Mouse (Mus musculus): Measurements from ENCODE around the gene Phf2. TPM values are rescaled to one million over a fixed set of nuclear protein-coding genes. Genes with fewer than 3 reads are reported as not detected.
A peak's percentile ranks its signal among the peaks of the same experiment; 100 is the strongest.

Gene Phf2
- polyA plus RNA-seq (2015; fragmentation: Nextera tagmentation; extraction: Ambion mirVana) = 10.6 and 10.9 TPM in 2 replicates

GRCm38 (mm10) chr13:48870771-48871731 is at the start of gene Phf2:
TSS of gene Phf2 (minus strand) at chr13:48871119.
- H3K4me1 ChIP-seq = peaks cover 48% of the 10 kb centered on the region
- peak within 1 kb of the TSS; percentile 90 for H3K4me2 ChIP-seq
- peak within 1 kb of the TSS; percentile 94 for H3K4me3 ChIP-seq
- peak within 1 kb of the TSS; percentile 99 for H3K9ac ChIP-seq
- WGBS = under 1% methylated on average over 48 of the region's 117 CpGs
- H3K36me3 ChIP-seq (ENCODE audit: poor library complexity, severe bottlenecking) = peaks cover 2% of the 10 kb centered on the region; the same call in 1 of the 2 replicates
- H3K9me3 ChIP-seq (replicated peaks) = no peaks in the 10 kb centered on the region
- peak within 1 kb of the TSS; percentile 85 for H3K27ac ChIP-seq
- peak; percentile 64 for ATAC-seq
- no peaks in the 10 kb centered on the region for H3K27me3 ChIP-seq

GRCm38 (mm10) chr13:48919756-48920415 is 49.0 kb upstream of the Phf2 start:
- ATAC-seq = no peak
- no peak overlapping the region for H3K27ac ChIP-seq
- no peak overlapping the region for H3K4me2 ChIP-seq
- H3K27me3 ChIP-seq = no peaks in the 10 kb centered on the region
- WGBS = 92% methylated on average over 7 of the region's 7 CpGs
- H3K36me3 ChIP-seq (ENCODE audit: poor library complexity, severe bottlenecking) = peaks cover 62% of the 10 kb centered on the region
- H3K4me1 ChIP-seq = no peaks in the 10 kb centered on the region
- H3K9ac ChIP-seq = no peak overlapping the region
- H3K9me3 ChIP-seq (replicated peaks) = no peaks in the 10 kb centered on the region
- H3K4me3 ChIP-seq = no peak overlapping the region

DNA sequence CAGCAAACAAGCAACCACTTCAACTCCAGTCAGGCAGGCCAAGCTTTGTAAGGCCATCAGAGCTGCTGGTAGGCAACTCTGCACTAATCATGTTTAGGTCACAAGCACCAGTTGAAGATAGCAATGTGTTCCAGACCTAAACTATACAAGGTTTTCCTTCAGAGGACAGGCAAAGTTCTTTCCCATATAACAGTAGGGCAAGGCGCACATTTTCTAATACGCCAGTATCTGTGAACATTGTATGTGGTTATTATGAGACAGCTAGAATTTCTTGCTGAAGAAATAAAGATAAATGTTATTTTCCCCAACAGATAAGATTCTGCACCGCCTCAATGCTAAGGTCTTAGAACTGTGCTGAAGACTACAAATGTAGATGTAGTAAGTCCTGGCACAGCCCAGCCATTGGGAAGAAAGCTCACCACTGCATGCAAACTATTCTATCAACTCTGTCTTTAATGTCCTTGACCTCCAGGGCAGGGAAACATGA is 46.2 kb upstream of the Phf2 start:
- no peaks in the 10 kb centered on the region for H3K27me3 ChIP-seq
- 0 out of 2 replicates have a peak, but pooled peaks cover 6% of the 10 kb centered on the region for H3K4me1 ChIP-seq
- no peak for ATAC-seq
- WGBS = 96% methylated on average over 3 of the region's 3 CpGs
- peaks cover 78% of the 10 kb centered on the region for H3K36me3 ChIP-seq (ENCODE audit: poor library complexity, severe bottlenecking)
- no peaks in the 10 kb centered on the region for H3K9me3 ChIP-seq (replicated peaks)
- H3K4me2 ChIP-seq = no peak overlapping the region
- no peak overlapping the region for H3K27ac ChIP-seq
- no peak overlapping the region for H3K9ac ChIP-seq
- H3K4me3 ChIP-seq = no peak overlapping the region

GRCm38 (mm10) chr13:48913680-48914079 is 42.8 kb upstream of the Phf2 start:
- H3K9ac ChIP-seq = no peak overlapping the region
- 66% methylated on average over 1 of the region's 1 CpGs for WGBS
- H3K4me1 ChIP-seq = 0 out of 2 replicates have a peak, but pooled peaks cover 6% of the 10 kb centered on the region
- H3K4me2 ChIP-seq = no peak overlapping the region
- no peaks in the 10 kb centered on the region for H3K27me3 ChIP-seq
- no peak overlapping the region for H3K4me3 ChIP-seq
- H3K27ac ChIP-seq = no peak overlapping the region
- no peak for ATAC-seq
- H3K36me3 ChIP-seq (ENCODE audit: poor library complexity, severe bottlenecking) = peaks cover 73% of the 10 kb centered on the region
- H3K9me3 ChIP-seq (replicated peaks) = no peaks in the 10 kb centered on the region

GRCm38 (mm10) chr13:48913141-48913540 is 42.2 kb upstream of the Phf2 start:
- Histone ChIP-seq H3K9ac (no peak overlapping the region), H3K4me2 (no peak overlapping the region), H3K4me1 (0 out of 2 replicates have a peak, but pooled peaks cover 6% of the 10 kb centered on the region), H3K27me3 (no peaks in the 10 kb centered on the region), H3K36me3 (ENCODE audit: poor library complexity, severe bottlenecking) (peaks cover 78% of the 10 kb centered on the region), H3K9me3 (replicated peaks) (no peaks in the 10 kb centered on the region), H3K4me3 (no peak overlapping the region), H3K27ac (no peak overlapping the region)
- no peak for ATAC-seq
- 83% methylated on average over 3 of the region's 3 CpGs for WGBS

GRCm38 (mm10) chr13:48911426-48911825 is 40.5 kb upstream of the Phf2 start:
- ATAC-seq = no peak
- H3K27ac ChIP-seq = no peak overlapping the region
- 90% methylated on average over 7 of the region's 7 CpGs for WGBS
- no peak overlapping the region for H3K4me3 ChIP-seq
- 0 out of 2 replicates have a peak, but pooled peaks cover 6% of the 10 kb centered on the region for H3K4me1 ChIP-seq
- no peaks in the 10 kb centered on the region for H3K9me3 ChIP-seq (replicated peaks)
- peaks cover 73% of the 10 kb centered on the region for H3K36me3 ChIP-seq (ENCODE audit: poor library complexity, severe bottlenecking)
- H3K4me2 ChIP-seq = no peak overlapping the region
- no peaks in the 10 kb centered on the region for H3K27me3 ChIP-seq
- no peak overlapping the region for H3K9ac ChIP-seq

- Histone ChIP-seq H3K4me1 (no peaks in the 10 kb centered on the region), H3K9me3 (replicated peaks) (no peaks in the 10 kb centered on the region), H3K36me3 (ENCODE audit: poor library complexity, severe bottlenecking) (peaks cover 79% of the 10 kb centered on the region), H3K27me3 (no peaks in the 10 kb centered on the region), H3K27ac (no peak overlapping the region), H3K4me3 (no peak overlapping the region), H3K4me2 (no peak overlapping the region), H3K9ac (no peak overlapping the region)
- no peak for ATAC-seq
- WGBS = 92% methylated on average over 2 of the region's 2 CpGs
These were observed 34.5 kb upstream of the Phf2 start for GRCm38 (mm10) chr13:48905458-48905857.

DNA sequence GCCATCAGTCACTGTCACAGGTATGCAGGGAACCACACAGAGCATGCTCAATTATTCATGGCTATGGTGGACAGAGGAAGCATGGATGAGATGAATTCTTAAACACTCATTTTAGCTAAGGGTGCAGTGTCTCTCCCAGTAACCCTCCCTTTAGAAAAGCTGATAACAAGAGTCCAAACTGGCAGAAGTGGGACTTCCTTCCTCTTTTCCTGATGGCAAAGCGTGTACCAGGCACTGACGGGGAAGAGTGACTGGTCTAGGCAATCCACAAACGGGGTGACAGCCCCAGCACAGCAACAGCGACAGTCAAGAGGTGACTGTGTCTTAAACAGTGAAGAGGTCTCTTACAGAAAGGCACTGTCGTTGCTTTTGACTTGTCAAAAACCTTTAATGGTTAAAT is 24.5 kb upstream of the Phf2 start:
- no peaks in the 10 kb centered on the region for H3K27me3 ChIP-seq
- H3K27ac ChIP-seq = no peak overlapping the region
- no peak for ATAC-seq
- no peaks in the 10 kb centered on the region for H3K9me3 ChIP-seq (replicated peaks)
- H3K4me3 ChIP-seq = no peak overlapping the region
- no peak overlapping the region for H3K4me2 ChIP-seq
- peaks cover 62% of the 10 kb centered on the region for H3K36me3 ChIP-seq (ENCODE audit: poor library complexity, severe bottlenecking)
- no peaks in the 10 kb centered on the region for H3K4me1 ChIP-seq
- WGBS = 94% methylated on average over 5 of the region's 5 CpGs
- H3K9ac ChIP-seq = no peak overlapping the region

DNA sequence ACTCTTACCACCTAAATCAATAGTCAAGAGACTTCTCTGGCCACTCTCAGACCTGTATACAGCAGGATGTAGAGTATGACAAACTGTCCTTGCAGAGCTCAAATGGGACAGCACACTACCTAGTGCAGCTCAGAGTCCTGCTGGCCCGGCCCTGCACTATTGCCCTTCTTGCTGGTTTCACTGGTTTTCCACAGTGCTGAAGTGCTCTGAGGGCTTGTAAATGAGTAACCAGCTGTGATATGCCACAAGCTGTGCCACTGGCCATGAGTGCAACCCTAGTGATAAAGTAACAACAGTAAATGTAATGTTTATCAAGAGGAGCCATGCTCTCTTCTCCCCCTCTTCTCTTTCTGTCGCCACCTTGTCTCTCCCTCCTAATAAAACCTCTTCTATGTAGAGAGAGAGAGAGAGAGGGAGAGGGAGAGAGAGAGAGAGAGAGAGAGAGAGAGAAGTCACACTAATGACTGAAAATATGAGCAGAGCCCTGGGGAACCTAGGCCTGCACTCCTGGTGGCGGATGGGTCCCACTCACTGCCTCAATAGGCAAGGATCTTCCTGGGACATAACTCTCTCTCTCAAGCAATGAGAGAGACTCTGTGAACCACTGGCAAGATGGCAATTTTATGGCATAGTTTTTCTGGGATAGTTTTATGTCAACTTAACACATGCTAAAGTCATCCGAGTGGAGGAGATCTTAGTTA is 19.5 kb upstream of the Phf2 start:
- WGBS = 94% methylated on average over 3 of the region's 4 CpGs
- Histone ChIP-seq H3K4me2 (no peak overlapping the region), H3K9ac (no peak overlapping the region), H3K36me3 (ENCODE audit: poor library complexity, severe bottlenecking) (peaks cover 76% of the 10 kb centered on the region), H3K27ac (no peak overlapping the region), H3K9me3 (replicated peaks) (no peaks in the 10 kb centered on the region), H3K4me1 (no peaks in the 10 kb centered on the region), H3K27me3 (no peaks in the 10 kb centered on the region), H3K4me3 (no peak overlapping the region)
- no peak for ATAC-seq

GRCm38 (mm10) chr13:48878534-48878933 is 7.6 kb upstream of the Phf2 start:
- WGBS = under 1% methylated on average over 36 of the region's 36 CpGs
- ATAC-seq = peak; percentile 100

GRCm38 (mm10) chr13:48877805-48878204 is 6.9 kb upstream of the Phf2 start:
- Histone ChIP-seq H3K27ac (peak overlapping the region; percentile 79), H3K9me3 (replicated peaks) (no peaks in the 10 kb centered on the region), H3K9ac (peak overlapping the region; percentile 79), H3K4me1 (peaks cover 7% of the 10 kb centered on the region), H3K4me3 (peak overlapping the region; percentile 42), H3K4me2 (peak overlapping the region; percentile 64), H3K27me3 (no peaks in the 10 kb centered on the region), H3K36me3 (ENCODE audit: poor library complexity, severe bottlenecking) (peaks cover 32% of the 10 kb centered on the region)
- no peak; the same call in 1 of the 2 replicates for ATAC-seq

More at GRCm38 (mm10) chr13:48878534-48878933, 7.6 kb upstream of the Phf2 start:
- Histone ChIP-seq H3K4me1 (peaks cover 7% of the 10 kb centered on the region), H3K36me3 (ENCODE audit: poor library complexity, severe bottlenecking) (peaks cover 37% of the 10 kb centered on the region), H3K4me3 (peak overlapping the region; percentile 42), H3K9ac (peak overlapping the region; percentile 79), H3K9me3 (replicated peaks) (no peaks in the 10 kb centered on the region), H3K27me3 (no peaks in the 10 kb centered on the region), H3K27ac (peak overlapping the region; percentile 79), H3K4me2 (peak overlapping the region; percentile 64)
